Mouse (Mus musculus): ENCODE data around the gene Kremen2. TPM values are rescaled to one million over a fixed set of nuclear protein-coding genes. Genes with fewer than 3 reads are reported as not detected.

Gene Kremen2
- polyA plus RNA-seq, 1 experiment from 2014 or later, result not detected

DNA sequence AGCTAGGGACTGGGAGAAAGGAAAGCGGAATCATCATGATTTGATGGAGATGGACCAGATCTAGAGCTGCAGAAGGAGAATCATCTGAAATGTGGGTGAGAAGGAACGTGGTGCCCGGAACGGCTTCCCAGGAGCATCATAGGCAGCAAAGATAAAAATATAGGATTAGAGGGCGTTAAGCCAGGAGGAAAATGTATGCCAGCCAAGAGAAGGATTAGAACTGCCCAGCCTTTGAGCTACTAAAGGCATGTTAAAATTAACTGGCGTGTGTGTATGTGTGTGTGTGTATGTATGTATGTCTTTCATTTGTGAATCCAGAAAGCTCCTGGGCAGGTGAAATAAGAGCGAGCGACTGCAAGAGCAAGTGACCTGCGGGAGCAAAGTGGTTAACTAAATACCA is 42.3 kb downstream of the Kremen2 start:
- ATAC-seq (ENCODE audit: insufficient read depth), result no peak
- Histone ChIP-seq H3K36me3 (replicated peaks) (no peaks in the 10 kb centered on the region), H3K27ac (replicated peaks) (no peak overlapping the region), H3K27me3 (peaks cover 73% of the 10 kb centered on the region), H3K9ac (no peak overlapping the region), H3K4me2 (no peak overlapping the region), H3K9me3 (replicated peaks) (no peaks in the 10 kb centered on the region), H3K4me1 (replicated peaks) (peaks cover 9% of the 10 kb centered on the region), H3K4me3 (replicated peaks) (no peak overlapping the region)
- 67% methylated on average over 9 of the region's 9 CpGs for WGBS (ENCODE audit: insufficient replicate concordance)

DNA sequence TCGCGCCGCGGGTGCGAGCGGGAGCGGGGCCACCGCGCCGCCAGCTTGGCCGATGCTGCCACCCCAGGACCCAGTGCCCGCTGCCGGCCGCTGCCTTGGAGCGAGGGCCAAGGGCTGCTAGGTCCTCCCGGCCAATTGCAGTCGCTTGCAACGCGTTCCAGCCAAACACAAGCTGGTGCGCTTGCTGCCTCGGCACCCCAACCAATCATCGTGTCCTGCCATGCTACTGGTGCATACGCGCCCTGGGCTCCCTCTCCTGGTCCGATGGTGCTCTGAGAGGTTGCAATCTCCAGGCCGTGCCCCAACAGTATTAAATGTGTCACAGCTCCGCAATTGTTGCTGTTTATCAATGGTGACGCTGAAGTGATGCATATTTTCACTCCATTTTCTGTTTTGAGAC is 45.6 kb downstream of the Kremen2 start:
- peak overlapping the region; percentile 89 for H3K4me2 ChIP-seq
- peak; percentile 84 for ATAC-seq (ENCODE audit: insufficient read depth)
- 2% methylated on average over 25 of the region's 28 CpGs for WGBS (ENCODE audit: insufficient replicate concordance)
- H3K27ac ChIP-seq (replicated peaks), result no peak overlapping the region
- no peaks in the 10 kb centered on the region for H3K36me3 ChIP-seq (replicated peaks)
- H3K27me3 ChIP-seq, result peaks cover 87% of the 10 kb centered on the region
- H3K4me3 ChIP-seq (replicated peaks), result peak overlapping the region; percentile 60
- no peak overlapping the region for H3K9ac ChIP-seq
- H3K9me3 ChIP-seq (replicated peaks), result no peaks in the 10 kb centered on the region
- H3K4me1 ChIP-seq (replicated peaks), result peaks cover 9% of the 10 kb centered on the region

DNA sequence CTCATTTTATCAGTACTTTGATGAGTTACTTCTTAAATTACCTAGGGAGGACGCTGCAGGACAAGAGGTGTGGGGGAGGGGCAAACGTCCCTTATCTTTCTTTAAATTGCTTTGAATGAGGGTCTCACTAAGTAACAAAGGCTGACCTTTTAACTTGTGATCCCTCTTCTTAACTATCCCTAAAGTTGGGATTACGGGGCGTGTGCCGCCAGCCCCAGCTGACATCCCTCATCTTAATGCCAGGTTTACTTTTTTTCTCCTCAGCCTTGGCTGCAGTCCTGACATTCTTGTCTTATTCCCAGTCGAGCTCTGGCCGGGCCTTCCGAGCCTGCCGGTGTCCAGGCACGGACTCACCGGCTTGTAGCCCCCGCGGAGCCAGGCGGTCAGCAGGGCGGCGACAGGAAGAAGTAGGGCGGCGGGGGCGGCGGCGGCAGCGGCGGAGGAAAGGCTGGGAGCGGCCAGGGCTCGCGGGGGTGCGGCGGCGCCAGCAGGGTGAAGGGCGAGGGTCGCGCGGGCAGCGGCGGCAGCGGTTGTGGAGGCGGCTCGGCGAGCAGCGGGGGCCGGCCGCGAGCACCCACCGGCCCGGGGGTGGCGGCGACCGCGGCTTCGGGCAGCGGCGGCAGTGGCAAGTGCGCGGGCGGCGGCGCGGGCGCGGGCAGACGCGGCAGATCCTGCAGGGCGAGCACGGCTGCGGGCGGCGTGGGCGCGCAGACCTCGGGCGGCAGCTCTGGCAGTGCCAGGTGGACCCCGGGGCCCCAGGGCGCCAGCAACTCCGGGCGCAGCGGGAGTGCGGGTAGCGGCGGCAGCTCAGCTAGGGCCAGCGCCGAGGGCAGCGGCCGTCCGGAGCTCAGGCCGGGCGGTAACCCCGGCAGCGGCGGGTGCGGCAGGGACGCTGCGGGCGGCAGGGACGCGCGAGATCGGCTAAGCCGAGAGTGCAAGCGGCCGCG is 46.2 kb downstream of the Kremen2 start:
- no peaks in the 10 kb centered on the region for H3K36me3 ChIP-seq (replicated peaks)
- H3K4me2 ChIP-seq, result peak overlapping the region; percentile 89
- H3K4me3 ChIP-seq (replicated peaks), result peak overlapping the region; percentile 60
- peaks cover 87% of the 10 kb centered on the region for H3K27me3 ChIP-seq
- peak; percentile 37 for ATAC-seq (ENCODE audit: insufficient read depth)
- no peaks in the 10 kb centered on the region for H3K9me3 ChIP-seq (replicated peaks)
- peak overlapping the region; percentile 27; the same call in 1 of the 2 replicates for H3K9ac ChIP-seq
- WGBS (ENCODE audit: insufficient replicate concordance), result under 1% methylated on average over 92 of the region's 101 CpGs
- H3K4me1 ChIP-seq (replicated peaks), result peaks cover 9% of the 10 kb centered on the region
- H3K27ac ChIP-seq (replicated peaks), result no peak overlapping the region

DNA sequence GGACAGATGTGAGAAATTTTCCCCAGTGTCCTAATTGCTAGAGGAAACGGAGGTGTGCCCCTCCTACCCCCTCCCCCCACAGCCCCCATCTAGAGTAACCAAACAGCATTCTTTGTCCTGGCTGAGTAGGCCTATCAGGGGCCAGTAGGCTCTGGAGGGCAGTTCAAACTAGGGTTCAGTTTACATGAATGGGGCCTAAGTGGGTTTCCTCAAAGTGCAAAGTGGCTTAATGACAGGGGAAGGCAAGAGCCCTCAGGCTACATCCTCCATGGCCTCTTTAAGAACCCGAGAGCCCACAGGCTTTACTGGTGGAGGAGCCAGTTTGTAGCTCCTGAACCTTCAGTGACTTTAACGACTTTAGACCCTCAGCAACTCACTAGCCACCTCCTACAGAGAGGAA is 49.8 kb downstream of the Kremen2 start:
- no peak overlapping the region for H3K4me2 ChIP-seq
- no peak overlapping the region for H3K27ac ChIP-seq (replicated peaks)
- ATAC-seq (ENCODE audit: insufficient read depth), result no peak
- H3K27me3 ChIP-seq, result peaks cover 79% of the 10 kb centered on the region
- H3K36me3 ChIP-seq (replicated peaks), result no peaks in the 10 kb centered on the region
- H3K9me3 ChIP-seq (replicated peaks), result no peaks in the 10 kb centered on the region
- no peak overlapping the region for H3K4me3 ChIP-seq (replicated peaks)
- 30% methylated on average over 3 of the region's 3 CpGs for WGBS (ENCODE audit: insufficient replicate concordance)
- no peak overlapping the region for H3K9ac ChIP-seq
- peaks cover 9% of the 10 kb centered on the region for H3K4me1 ChIP-seq (replicated peaks)

DNA sequence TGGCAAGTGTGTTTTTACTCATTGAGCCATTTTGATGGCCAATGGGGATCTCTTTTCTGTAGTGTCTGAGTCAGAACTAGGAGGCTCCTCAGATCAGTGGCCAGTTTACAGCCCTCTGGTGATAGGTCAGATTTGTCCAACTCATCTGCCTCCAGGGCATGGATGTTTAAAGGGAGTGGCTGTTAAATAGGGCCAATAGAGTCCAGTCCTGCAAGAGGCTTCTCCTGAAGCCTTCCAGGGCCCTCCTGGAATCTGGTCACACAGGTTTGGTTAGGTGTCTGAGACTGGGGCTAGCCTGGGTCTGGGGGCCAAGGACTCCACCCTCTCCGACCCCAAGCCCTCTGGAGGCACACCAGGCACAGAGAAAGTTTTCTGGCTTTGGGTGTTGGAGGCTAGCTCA is 51.1 kb downstream of the Kremen2 start:
- peaks cover 66% of the 10 kb centered on the region for H3K27me3 ChIP-seq
- 31% methylated on average over 1 of the region's 1 CpGs for whole genome bisulfite sequencing (ENCODE audit: insufficient replicate concordance)

More for the DNA sequence above, 51.1 kb downstream of the Kremen2 start:
- H3K36me3 ChIP-seq (replicated peaks), result no peaks in the 10 kb centered on the region
- H3K4me1 ChIP-seq (replicated peaks), result peaks cover 6% of the 10 kb centered on the region
- no peak overlapping the region for H3K4me3 ChIP-seq (replicated peaks)
- H3K27ac ChIP-seq (replicated peaks), result no peak overlapping the region
- H3K9me3 ChIP-seq (replicated peaks), result no peaks in the 10 kb centered on the region
- ATAC-seq (ENCODE audit: insufficient read depth), result no peak
- no peak overlapping the region for H3K4me2 ChIP-seq
- no peak overlapping the region for H3K9ac ChIP-seq

Other genes with a start within 250 kb of the Kremen2 start
- 5.3 and 5.5 TPM in 2 replicates for gene Zfp213, start 181.6 kb downstream of the Kremen2 start, polyA plus RNA-seq (2015; fragmentation: Nextera tagmentation; extraction: Ambion mirVana)
- gene Zfp13, start 146.3 kb downstream of the Kremen2 start, polyA plus RNA-seq (2015; fragmentation: Nextera tagmentation; extraction: Ambion mirVana), result 1.3 and 1.8 TPM in 2 replicates
- 0.16 TPM in 1 of 2 replicates, not detected in the other for gene Zscan10, start 145.0 kb downstream of the Kremen2 start, polyA plus RNA-seq (2015; fragmentation: Nextera tagmentation; extraction: Ambion mirVana)
- gene Mmp25, start 100.6 kb downstream of the Kremen2 start, polyA plus RNA-seq (2015; fragmentation: Nextera tagmentation; extraction: Ambion mirVana), result 0.40 and 0.64 TPM in 2 replicates
- gene Bicdl2, start 85.3 kb downstream of the Kremen2 start, polyA plus RNA-seq (2015; fragmentation: Nextera tagmentation; extraction: Ambion mirVana), result 0.13 TPM in 1 of 2 replicates, not detected in the other
- gene Hcfc1r1, start 72.2 kb downstream of the Kremen2 start, polyA plus RNA-seq (2015; fragmentation: Nextera tagmentation; extraction: Ambion mirVana), result 20.2 and 23.5 TPM in 2 replicates
- gene Thoc6, start 72.0 kb downstream of the Kremen2 start, polyA plus RNA-seq (2015; fragmentation: Nextera tagmentation; extraction: Ambion mirVana), result 19.7 and 22.4 TPM in 2 replicates
- gene Tnfrsf12a, start 68.4 kb downstream of the Kremen2 start, polyA plus RNA-seq (2015; fragmentation: Nextera tagmentation; extraction: Ambion mirVana), result 5.8 and 6.4 TPM in 2 replicates
- gene Cldn6, start 66.6 kb downstream of the Kremen2 start, polyA plus RNA-seq (2015; fragmentation: Nextera tagmentation; extraction: Ambion mirVana), result 0.89 and 2.0 TPM in 2 replicates
- gene Cldn9, start 61.8 kb downstream of the Kremen2 start, polyA plus RNA-seq (2015; fragmentation: Nextera tagmentation; extraction: Ambion mirVana), result not detected in 2 replicates
- 0.10 and 0.15 TPM in 2 replicates for gene 1520401A03Rik, start 23.1 kb downstream of the Kremen2 start, polyA plus RNA-seq (2015; fragmentation: Nextera tagmentation; extraction: Ambion mirVana)
- gene Pkmyt1, start 19.5 kb downstream of the Kremen2 start, polyA plus RNA-seq (2015; fragmentation: Nextera tagmentation; extraction: Ambion mirVana), result 28.8 and 34.7 TPM in 2 replicates
- 7.9 and 8.0 TPM in 2 replicates for gene Paqr4, start 5.0 kb downstream of the Kremen2 start, polyA plus RNA-seq (2015; fragmentation: Nextera tagmentation; extraction: Ambion mirVana)
- 9.4 and 12.1 TPM in 2 replicates for gene Flywch1, start 25.8 kb upstream of the Kremen2 start, polyA plus RNA-seq (2015; fragmentation: Nextera tagmentation; extraction: Ambion mirVana)
- 0.93 and 0.94 TPM in 2 replicates for gene Flywch2, start 40.2 kb upstream of the Kremen2 start, polyA plus RNA-seq (2015; fragmentation: Nextera tagmentation; extraction: Ambion mirVana)
- 167 and 170 TPM in 2 replicates for gene Srrm2, start 44.7 kb upstream of the Kremen2 start, polyA plus RNA-seq (2015; fragmentation: Nextera tagmentation; extraction: Ambion mirVana)
- gene Elob, start 83.3 kb upstream of the Kremen2 start, polyA plus RNA-seq (2015; fragmentation: Nextera tagmentation; extraction: Ambion mirVana), result 388 and 452 TPM in 2 replicates
- gene Prss33, start 90.2 kb upstream of the Kremen2 start, polyA plus RNA-seq (2015; fragmentation: Nextera tagmentation; extraction: Ambion mirVana), result not detected in 2 replicates
- gene Prss32, start 98.0 kb upstream of the Kremen2 start, polyA plus RNA-seq (2015; fragmentation: Nextera tagmentation; extraction: Ambion mirVana), result not detected in 2 replicates
- 0.10 TPM in 1 of 2 replicates, not detected in the other for gene Prss41, start 98.3 kb upstream of the Kremen2 start, polyA plus RNA-seq (2015; fragmentation: Nextera tagmentation; extraction: Ambion mirVana)
- gene Prss21, start 122.2 kb upstream of the Kremen2 start, polyA plus RNA-seq (2015; fragmentation: Nextera tagmentation; extraction: Ambion mirVana), result not detected in 2 replicates
- gene Dcpp1, start 135.0 kb upstream of the Kremen2 start, polyA plus RNA-seq (2015; fragmentation: Nextera tagmentation; extraction: Ambion mirVana), result not detected in 2 replicates
- not detected in 2 replicates for gene Dcpp2, start 135.0 kb upstream of the Kremen2 start, polyA plus RNA-seq (2015; fragmentation: Nextera tagmentation; extraction: Ambion mirVana)
- not detected in 2 replicates for gene Dcpp3, start 171.6 kb upstream of the Kremen2 start, polyA plus RNA-seq (2015; fragmentation: Nextera tagmentation; extraction: Ambion mirVana)
- gene Sbp, start 195.8 kb upstream of the Kremen2 start, polyA plus RNA-seq (2015; fragmentation: Nextera tagmentation; extraction: Ambion mirVana), result not detected in 2 replicates
- not detected in 2 replicates for gene Sbpl, start 209.4 kb upstream of the Kremen2 start, polyA plus RNA-seq (2015; fragmentation: Nextera tagmentation; extraction: Ambion mirVana)
- gene Prss30, start 234.7 kb upstream of the Kremen2 start, polyA plus RNA-seq (2015; fragmentation: Nextera tagmentation; extraction: Ambion mirVana), result 0.14 TPM in 1 of 2 replicates, not detected in the other